Mouse (Mus musculus) cerebellum, adult 2 months (tissue): ENCODE measurements around the gene Mkrn2os. TPM values are rescaled to one million over a fixed set of nuclear protein-coding genes. Genes with fewer than 3 reads are reported as not detected.

Experiments
- DNase-seq, 2 experiments: peaks; one replicate each; pipeline ENCODE4 v3.0.0; 2021
- H3K27ac ChIP-seq: fragments of 200-500 bp; 2 replicates; pipeline ENCODE4 v1.5.1; 2012; ENCODE audit warnings: low read length, control low read depth, inconsistent platforms; ENCODE audit not compliant: insufficient read depth
- H3K27me3 ChIP-seq: fragments of 200-500 bp; 2 replicates; pipeline ENCODE4 v1.6.1; 2012; ENCODE audit warnings: inconsistent platforms, mild to moderate bottlenecking, low read length, moderate library complexity; ENCODE audit not compliant: control insufficient read depth, insufficient read depth
- H3K4me1 ChIP-seq: fragments of 200-500 bp; 2 replicates; pipeline ENCODE4 v1.6.1; 2011; ENCODE audit warnings: low read length; ENCODE audit not compliant: control insufficient read depth, insufficient read depth
- H3K4me3 ChIP-seq: fragments of 200-500 bp; replicated peaks from 2 replicates; pipeline ENCODE3; 2011; ENCODE audit warnings: mild to moderate bottlenecking, low read depth, low read length, control low read depth; ENCODE audit not compliant: insufficient read depth
- CTCF ChIP-seq: fragments of 200-500 bp; IDR thresholded peaks from 2 replicates; pipeline ENCODE4 v1.5.1; 2011; ENCODE audit warnings: low read depth, mild to moderate bottlenecking, control low read depth, low read length, moderate library complexity, borderline replicate concordance; ENCODE audit not compliant: insufficient read depth
- POLR2A ChIP-seq: fragments of 200-500 bp; IDR thresholded peaks from 2 replicates; pipeline ENCODE4 v1.6.1; 2011; ENCODE audit warnings: low read length, control low read depth, borderline replicate concordance; ENCODE audit not compliant: insufficient read depth
- WGBS: fragments of 180-500 bp; shearing (Covaris S2); methylation state at CpG from one replicate; pipeline ENCODE4 v1.1.7; 2018; 5-methylcytosine and 5-hydroxymethylcytosine counted together
- polyA plus RNA-seq: library from polyadenylated mRNA; depleted of rRNA; stranded (reverse); fragments of >200 nt; gene quantifications from 2 replicates; pipeline ENCODE4 v1.2.3, GENCODE M21; 2012

Gene Mkrn2os
- polyA plus RNA-seq, 1 experiment, result 0.15 TPM

GRCm38 (mm10) chr6:115577941-115578340 is 14.4 kb downstream of the Mkrn2os start:
- 94% methylated on average over 9 of the region's 9 CpGs for WGBS
- no peak for DNase-seq
- no peaks in the 10 kb centered on the region for H3K27me3 ChIP-seq
- no peaks in the 10 kb centered on the region for H3K4me1 ChIP-seq
- H3K27ac ChIP-seq, result no peak overlapping the region
- H3K4me3 ChIP-seq, result no peak overlapping the region
- TF ChIP-seq POLR2A (no peak), CTCF (no peak)

GRCm38 (mm10) chr6:115577407-115577806 is 15.0 kb downstream of the Mkrn2os start:
- Histone ChIP-seq H3K4me3 (no peak overlapping the region), H3K4me1 (no peaks in the 10 kb centered on the region), H3K27me3 (no peaks in the 10 kb centered on the region), H3K27ac (no peak overlapping the region)
- 87% methylated on average over 5 of the region's 5 CpGs for WGBS
- DNase-seq, result no peak
- no peak for TF ChIP-seq POLR2A
- no peak for TF ChIP-seq CTCF

- Histone ChIP-seq H3K4me1 (no peaks in the 10 kb centered on the region), H3K27ac (no peak overlapping the region), H3K27me3 (no peaks in the 10 kb centered on the region), H3K4me3 (no peak overlapping the region)
- no peak for DNase-seq
- WGBS, result 85% methylated on average over 7 of the region's 7 CpGs
- TF ChIP-seq POLR2A (no peak), CTCF (no peak)
Observed at GRCm38 (mm10) chr6:115574171-115574570, 18.2 kb downstream of the Mkrn2os start.

GRCm38 (mm10) chr6:115565479-115566045 is 26.8 kb downstream of the Mkrn2os start:
- no peaks in the 10 kb centered on the region for H3K4me1 ChIP-seq
- no peaks in the 10 kb centered on the region for H3K27me3 ChIP-seq
- H3K27ac ChIP-seq, result no peak overlapping the region
- WGBS, result 94% methylated on average over 6 of the region's 6 CpGs
- no peak for DNase-seq
- TF ChIP-seq POLR2A, result no peak
- TF ChIP-seq CTCF, result no peak
- no peak overlapping the region for H3K4me3 ChIP-seq

GRCm38 (mm10) chr6:115559651-115560632 is 32.4 kb downstream of the Mkrn2os start:
- 76% methylated on average over 21 of the region's 21 CpGs for WGBS
- H3K4me3 ChIP-seq, result no peak overlapping the region
- DNase-seq, result no peak
- TF ChIP-seq CTCF, result no peak
- no peak for TF ChIP-seq POLR2A
- no peaks in the 10 kb centered on the region for H3K4me1 ChIP-seq
- H3K27me3 ChIP-seq, result no peaks in the 10 kb centered on the region
- no peak overlapping the region for H3K27ac ChIP-seq

GRCm38 (mm10) chr6:115558176-115558575 is 34.2 kb downstream of the Mkrn2os start:
- no peak for DNase-seq
- Histone ChIP-seq H3K4me3 (no peak overlapping the region), H3K27ac (no peak overlapping the region), H3K4me1 (no peaks in the 10 kb centered on the region), H3K27me3 (no peaks in the 10 kb centered on the region)
- TF ChIP-seq POLR2A (no peak), CTCF (no peak)
- 98% methylated on average over 2 of the region's 2 CpGs for WGBS

- Histone ChIP-seq H3K4me3 (no peak overlapping the region), H3K27ac (no peak overlapping the region), H3K27me3 (no peaks in the 10 kb centered on the region), H3K4me1 (no peaks in the 10 kb centered on the region)
- no peak for TF ChIP-seq POLR2A
- peak; percentile 17; the same call in 1 of the 2 replicates for TF ChIP-seq CTCF
- 65% methylated on average over 5 of the region's 5 CpGs for WGBS
- DNase-seq, result no peak
Observed at GRCm38 (mm10) chr6:115555485-115555884, 36.9 kb downstream of the Mkrn2os start.

- WGBS, result 79% methylated on average over 5 of the region's 5 CpGs
Observed at GRCm38 (mm10) chr6:115546276-115546675, 46.1 kb downstream of the Mkrn2os start.

More at GRCm38 (mm10) chr6:115546276-115546675, 46.1 kb downstream of the Mkrn2os start:
- TF ChIP-seq POLR2A, result no peak
- peak; percentile 53; the same call in 1 of the 2 replicates for TF ChIP-seq CTCF
- no peak overlapping the region for H3K4me3 ChIP-seq
- H3K27me3 ChIP-seq, result no peaks in the 10 kb centered on the region
- DNase-seq, result peak; percentile 21 to 44
- H3K4me1 ChIP-seq, result no peaks in the 10 kb centered on the region
- H3K27ac ChIP-seq, result no peak overlapping the region
